Mouse (Mus musculus) liver, embryonic 14.5 days (tissue): ENCODE measurements at regions not wholly inside any gene's neighbourhood (a gene's known extent, or its start where the extent isn't known, plus 50 kb on each side); places are given as distances from the start of the nearest gene placed in this dataset.
A peak's percentile ranks its signal among the peaks of the same experiment; 100 is the strongest.

Source experiments
- ATAC-seq: fragments of 200-750 bp; cut with Nextera tagmentation; 2 replicates; pipeline ENCODE4 v1.8.0; 2017; ENCODE audit warnings: moderate number of reproducible peaks, mild to moderate bottlenecking, moderate library complexity; ENCODE audit not compliant: insufficient read depth
- DNase-seq, 3 experiments: peaks; one replicate each; pipeline ENCODE4 v3.0.0-alpha.2; 2012 to 2013; ENCODE audit warnings: low read depth in 3 of 3, low spot score in 3 of 3
- H3K27ac ChIP-seq: fragments of 300-500 bp; sonication (generic); 2 replicates; pipeline ENCODE4 v1.5.1; 2014; ENCODE audit warnings: moderate library complexity, mild to moderate bottlenecking, control low read depth, inconsistent platforms
- H3K27me3 ChIP-seq: fragments of 300-500 bp; sonication (generic); 2 replicates; pipeline ENCODE4 v1.6.1; 2014; ENCODE audit warnings: mild to moderate bottlenecking, low read length, moderate library complexity; ENCODE audit not compliant: control insufficient read depth, insufficient read depth
- H3K36me3 ChIP-seq: fragments of 300-500 bp; sonication (generic); replicated peaks from 2 replicates; pipeline ENCODE4 v1.6.1; 2014; ENCODE audit warnings: low read depth; ENCODE audit not compliant: control insufficient read depth, insufficient read depth
- H3K4me1 ChIP-seq, 2 experiments: fragments of 200-500 bp in 1 of 2; fragments of 300-500 bp in 1 of 2; sonication (generic) in 1 of 2; replicated peaks; 2 replicates each; pipeline ENCODE4 v1.6.1; 2012 to 2014; ENCODE audit warnings: antibody characterized with exemption in 1 of 2, inconsistent platforms in 1 of 2, low read length in 1 of 2; ENCODE audit not compliant: control insufficient read depth in 2 of 2, insufficient read depth in 2 of 2
- H3K4me2 ChIP-seq: fragments of 300-500 bp; sonication (generic); 2 replicates; pipeline ENCODE4 v1.6.1; 2014; ENCODE audit warnings: low read depth, mild to moderate bottlenecking, control low read depth, moderate library complexity
- H3K4me3 ChIP-seq, 2 experiments: fragments of 200-500 bp in 1 of 2; fragments of 300-500 bp in 1 of 2; sonication (generic) in 1 of 2; 2 replicates each; pipeline ENCODE4 v1.5.1; 2012 to 2014; ENCODE audit warnings: low read depth in 2 of 2, low read length in 2 of 2, mild to moderate bottlenecking in 2 of 2, control low read depth in 1 of 2, inconsistent platforms in 1 of 2, moderate library complexity in 1 of 2; ENCODE audit not compliant: insufficient read depth in 1 of 2
- H3K9ac ChIP-seq: fragments of 300-500 bp; sonication (generic); replicated peaks from 2 replicates; pipeline ENCODE4 v1.6.1; 2014; ENCODE audit warnings: mild to moderate bottlenecking, control low read depth, moderate library complexity
- H3K9me3 ChIP-seq: fragments of 300-500 bp; sonication (generic); 2 replicates; pipeline ENCODE4 v1.6.1; 2016; ENCODE audit warnings: low read length, mixed read lengths; ENCODE audit not compliant: control insufficient read depth
- CTCF ChIP-seq: IDR thresholded peaks from 2 replicates; pipeline ENCODE4 v1.5.1; 2016; ENCODE audit warnings: antibody characterized with exemption, low read depth, control low read depth
- EP300 ChIP-seq: IDR thresholded peaks from 2 replicates; pipeline ENCODE4 v1.6.1; 2016; ENCODE audit warnings: antibody characterized with exemption, low read depth
- WGBS: fragments of 180-500 bp; shearing (Covaris S2); extraction: QIAGEN DNeasy Blood & Tissue Kit; methylation state at CpG from one replicate; pipeline ENCODE4 v1.1.7; 2014; ENCODE audit not compliant: insufficient replicate concordance; 5-methylcytosine and 5-hydroxymethylcytosine counted together

DNA sequence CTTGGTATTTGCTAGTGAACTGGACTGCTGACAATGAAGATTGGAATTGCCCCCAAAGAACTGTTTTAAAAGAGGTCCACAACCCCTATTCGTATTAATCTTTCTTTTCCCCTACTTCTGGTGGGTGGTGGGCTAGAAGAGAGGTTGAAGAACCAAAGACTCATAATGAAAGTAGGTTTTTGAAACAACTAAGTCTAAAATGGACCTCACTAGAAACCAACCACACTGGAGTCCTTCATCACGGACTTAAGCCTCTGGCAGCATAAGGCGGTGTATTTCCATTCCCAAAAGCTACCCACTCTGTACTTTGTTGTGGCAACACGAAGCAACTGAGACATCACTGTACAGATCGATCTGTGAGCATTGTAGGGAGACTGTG, 251.1 kb downstream of the Diras2 start:
- H3K4me1 ChIP-seq = no peaks in the 10 kb centered on the region; a peak in 1 of 4 replicates
- H3K27ac ChIP-seq = no peak overlapping the region
- H3K27me3 ChIP-seq = no peaks in the 10 kb centered on the region
- 57% methylated on average over 5 of the region's 5 CpGs for WGBS
- TF ChIP-seq EP300 (no peak), CTCF (no peak)
- H3K36me3 ChIP-seq = no peaks in the 10 kb centered on the region
- DNase-seq = no peak
- no peaks in the 10 kb centered on the region for H3K9me3 ChIP-seq
- no peak overlapping the region for H3K4me3 ChIP-seq
- H3K4me2 ChIP-seq = no peak overlapping the region
- H3K9ac ChIP-seq = no peak overlapping the region
- ATAC-seq = no peak

GRCm38 (mm10) chr13:52281271-52281670, 249.8 kb downstream of the Diras2 start:
- H3K4me1 ChIP-seq = no peaks in the 10 kb centered on the region; a peak in 1 of 4 replicates
- H3K27ac ChIP-seq = no peak overlapping the region
- no peak overlapping the region for H3K4me3 ChIP-seq
- H3K27me3 ChIP-seq = no peaks in the 10 kb centered on the region
- H3K9me3 ChIP-seq = no peaks in the 10 kb centered on the region
- H3K4me2 ChIP-seq = no peak overlapping the region
- H3K36me3 ChIP-seq = no peaks in the 10 kb centered on the region
- WGBS = 48% methylated on average over 2 of the region's 2 CpGs
- ATAC-seq = no peak
- no peak for TF ChIP-seq EP300
- TF ChIP-seq CTCF = peak; percentile 22; the same call in 1 of the 2 replicates
- no peak overlapping the region for H3K9ac ChIP-seq
- no peak for DNase-seq

GRCm38 (mm10) chr13:52282500-52282899, 248.6 kb downstream of the Diras2 start:
- no peaks in the 10 kb centered on the region; a peak in 1 of 4 replicates for H3K4me1 ChIP-seq
- no peak overlapping the region for H3K4me3 ChIP-seq
- no peaks in the 10 kb centered on the region for H3K36me3 ChIP-seq
- no peaks in the 10 kb centered on the region for H3K9me3 ChIP-seq
- no peak overlapping the region for H3K27ac ChIP-seq
- H3K4me2 ChIP-seq = no peak overlapping the region
- no peak overlapping the region for H3K9ac ChIP-seq
- no peaks in the 10 kb centered on the region for H3K27me3 ChIP-seq
- DNase-seq = no peak
- ATAC-seq = no peak
- TF ChIP-seq CTCF = no peak
- no peak for TF ChIP-seq EP300
- WGBS = 63% methylated on average over 13 of the region's 13 CpGs

- Histone ChIP-seq H3K9ac (no peak overlapping the region), H3K4me2 (no peak overlapping the region), H3K27ac (no peak overlapping the region), H3K9me3 (no peaks in the 10 kb centered on the region), H3K36me3 (no peaks in the 10 kb centered on the region), H3K4me3 (no peak overlapping the region), H3K4me1 (no peaks in the 10 kb centered on the region; a peak in 1 of 4 replicates), H3K27me3 (no peaks in the 10 kb centered on the region)
- ATAC-seq (peak; percentile 50), DNase-seq (peak in 2 of 3 experiments; percentile 3 to 9)
- 0 out of 2 replicates have a peak, but pooled peaks have one; percentile 8 for TF ChIP-seq EP300
- no peak for TF ChIP-seq CTCF
- WGBS = 5% methylated on average over 11 of the region's 11 CpGs
Measured at GRCm38 (mm10) chr13:52283456-52283855, 247.6 kb downstream of the Diras2 start.

DNA sequence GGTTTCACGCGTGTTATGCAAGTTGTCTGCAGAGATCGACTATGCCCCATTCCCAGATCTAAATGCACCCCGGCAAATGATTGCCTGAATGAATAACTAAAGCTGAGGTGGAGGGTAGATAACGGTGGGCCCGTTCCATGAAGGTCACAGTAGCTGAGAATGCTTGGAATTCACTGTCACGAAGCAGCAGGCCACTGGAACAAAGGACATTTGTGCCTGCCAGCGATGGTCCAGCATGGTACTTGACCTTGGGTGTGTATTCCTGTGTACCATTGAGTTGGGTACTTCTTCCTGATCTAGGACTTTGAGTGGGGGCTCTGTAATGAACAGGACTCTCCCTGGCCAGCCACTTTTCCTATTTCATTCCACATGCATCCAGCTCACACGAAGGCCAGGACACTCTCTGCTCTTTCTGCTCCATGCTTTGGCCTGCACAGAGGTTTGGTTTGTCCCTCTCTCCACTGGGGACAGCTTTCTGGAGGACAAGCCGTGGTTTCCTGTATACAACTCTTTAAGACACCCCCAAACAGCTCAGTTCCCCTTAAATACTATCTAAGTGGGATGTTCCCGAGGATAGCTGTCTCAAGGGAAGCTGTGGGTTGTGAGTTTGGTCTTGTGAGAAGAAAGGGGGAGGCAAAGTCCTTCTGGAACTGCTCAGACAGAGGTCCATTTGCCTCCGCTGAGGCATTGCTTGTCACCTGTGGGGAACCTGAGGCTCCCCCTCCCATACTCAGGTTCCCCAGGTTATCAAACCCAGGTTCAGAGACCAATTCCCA, 246.9 kb downstream of the Diras2 start:
- DNase-seq (no peak), ATAC-seq (no peak)
- no peaks in the 10 kb centered on the region; a peak in 1 of 4 replicates for H3K4me1 ChIP-seq
- H3K4me3 ChIP-seq = no peak overlapping the region
- TF ChIP-seq CTCF (no peak), EP300 (no peak)
- H3K9me3 ChIP-seq = no peaks in the 10 kb centered on the region
- H3K27me3 ChIP-seq = no peaks in the 10 kb centered on the region
- no peak overlapping the region for H3K27ac ChIP-seq
- H3K36me3 ChIP-seq = no peaks in the 10 kb centered on the region
- 57% methylated on average over 12 of the region's 12 CpGs for WGBS
- no peak overlapping the region for H3K9ac ChIP-seq
- H3K4me2 ChIP-seq = no peak overlapping the region
